33 mouse cellular contexts compared by ENCODE assay signal in genomic region chr4:73506860-73507259, GRCm38 (mm10).
"Had no signal": no experiment of that assay in that cellular context is flagged by ENCODE, and none has a peak within 500 bp of the region (broad histone marks: within the 10 kb centered on the region; RNA-seq: fewer than 3 reads in every experiment).

No protein-coding gene starts in this region.

- H3K27ac ChIP-seq: heart, embryonic 10.5 days; heart, embryonic 13.5 days; heart, embryonic 15.5 days; hindbrain, embryonic 10.5 days; hindbrain, embryonic 12.5 days; hindbrain, embryonic 13.5 days; hindbrain, embryonic 14.5 days; hindbrain, embryonic 15.5 days; hindbrain, postnatal 0 days; intestine, embryonic 15.5 days; kidney, embryonic 15.5 days; kidney, postnatal 0 days; layer of hippocampus, adult 2 months had no signal

- DNase-seq: heart, postnatal 10 days; heart, postnatal 14 days; heart, postnatal 4 days; kidney, adult 11 months; kidney, adult 18-20 months; kidney, adult 2 months; kidney, adult 8-10 months; kidney, adult 9 months; kidney, postnatal 10 days; kidney, postnatal 14 days; kidney, postnatal 25 days; kidney, postnatal 36 days; kidney, postnatal 4 days; layer of hippocampus, adult 9-11 months; layer of hippocampus, postnatal 36 days had no signal

- H3K4me3 ChIP-seq: heart, embryonic 10.5 days; heart, embryonic 12.5 days; heart, embryonic 13.5 days; heart, embryonic 15.5 days; hindbrain, embryonic 10.5 days; hindbrain, embryonic 12.5 days; hindbrain, embryonic 13.5 days; hindbrain, embryonic 15.5 days; intestine, embryonic 15.5 days; kidney, embryonic 15.5 days; layer of hippocampus, adult 2 months had no signal

- ATAC-seq: hindbrain, embryonic 16.5 days; hindbrain, postnatal 0 days; inflammation-experienced regulatory T-cells, adult 6 months; intestine, embryonic 15.5 days; intestine, embryonic 16.5 days; intestine, postnatal 0 days had no signal
